Mouse (Mus musculus): ENCODE results near the gene Pcbp4.
A peak's percentile ranks its signal among the peaks of the same experiment; 100 is the strongest.

Gene Pcbp4

DNA sequence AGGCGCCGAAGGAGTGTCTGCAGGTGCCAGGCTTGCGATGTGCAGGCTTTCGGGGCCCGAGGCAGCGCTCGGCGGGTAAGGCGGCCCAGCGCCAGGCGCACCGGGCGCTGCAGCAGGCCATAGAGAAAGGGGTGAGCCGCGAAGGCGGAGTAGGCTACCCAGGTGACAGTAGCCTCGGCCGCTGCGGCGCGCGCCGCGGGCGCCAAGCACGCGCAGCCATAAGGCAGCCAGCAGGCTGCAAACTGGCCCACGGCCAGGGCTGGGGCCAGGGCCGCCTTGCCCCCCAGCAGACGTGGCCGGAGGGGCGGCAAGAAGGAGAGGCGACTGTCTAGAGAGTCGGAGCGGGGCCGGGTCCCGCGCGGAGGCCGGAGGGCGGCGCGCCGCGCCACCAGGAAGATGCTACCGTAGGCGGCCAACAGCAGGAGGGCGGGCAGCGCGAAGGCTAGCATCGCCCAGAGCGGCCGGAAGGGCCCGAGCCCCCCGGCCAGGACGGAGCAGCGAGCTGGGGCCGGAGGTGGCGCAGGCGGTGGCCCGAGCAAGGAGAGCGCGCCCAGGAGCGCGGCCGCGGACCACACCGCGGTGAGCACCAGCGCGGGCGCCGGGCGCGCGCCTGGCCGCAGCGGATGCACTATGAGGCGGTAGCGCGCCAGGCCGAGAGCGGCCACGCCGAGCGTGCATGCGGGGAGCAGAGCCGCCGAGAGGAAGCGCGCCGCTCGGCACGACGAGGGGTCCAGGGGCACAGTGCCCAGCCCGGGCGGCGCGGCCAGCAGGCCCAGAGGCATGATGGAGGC, 11.9 kb downstream of the Pcbp4 start:
- DNase-seq (ENCODE audit: low spot score): no peak

GRCm38 (mm10) chr9:106465571-106466200, 12.6 kb downstream of the Pcbp4 start, which contains the start of gene Gpr62:
Gene Gpr62 (minus strand): TSS chr9:106465938.
- DNase-seq (ENCODE audit: low spot score): no peak

GRCm38 (mm10) chr9:106466721-106467120, 13.6 kb downstream of the Pcbp4 start:
- no peak for DNase-seq (ENCODE audit: low spot score)

- DNase-seq (ENCODE audit: low spot score): no peak
Measured at GRCm38 (mm10) chr9:106467746-106468145, 14.7 kb downstream of the Pcbp4 start.

DNA sequence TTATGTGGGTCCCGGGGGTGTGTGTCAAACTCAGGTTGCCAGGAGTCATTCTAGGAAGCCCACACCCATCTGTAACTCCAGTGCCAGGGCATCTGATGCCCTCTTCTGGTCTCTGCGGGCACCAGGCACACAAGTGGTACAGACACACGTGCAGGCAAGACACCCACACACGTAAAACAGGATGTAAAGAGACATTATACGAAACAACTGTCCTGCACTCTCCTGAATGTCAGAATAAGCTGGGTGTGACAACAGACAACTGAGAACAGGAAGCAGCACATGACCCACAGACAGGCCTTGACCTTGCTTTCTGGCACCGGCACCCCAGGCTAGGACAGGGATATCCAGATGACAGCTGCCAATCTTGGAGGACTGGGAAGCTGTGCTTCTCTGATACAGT, 16.2 kb downstream of the Pcbp4 start:
- no peak for DNase-seq (ENCODE audit: low spot score)

- DNase-seq (ENCODE audit: low spot score): no peak
Measured at GRCm38 (mm10) chr9:106469776-106470175, 16.7 kb downstream of the Pcbp4 start.

DNA sequence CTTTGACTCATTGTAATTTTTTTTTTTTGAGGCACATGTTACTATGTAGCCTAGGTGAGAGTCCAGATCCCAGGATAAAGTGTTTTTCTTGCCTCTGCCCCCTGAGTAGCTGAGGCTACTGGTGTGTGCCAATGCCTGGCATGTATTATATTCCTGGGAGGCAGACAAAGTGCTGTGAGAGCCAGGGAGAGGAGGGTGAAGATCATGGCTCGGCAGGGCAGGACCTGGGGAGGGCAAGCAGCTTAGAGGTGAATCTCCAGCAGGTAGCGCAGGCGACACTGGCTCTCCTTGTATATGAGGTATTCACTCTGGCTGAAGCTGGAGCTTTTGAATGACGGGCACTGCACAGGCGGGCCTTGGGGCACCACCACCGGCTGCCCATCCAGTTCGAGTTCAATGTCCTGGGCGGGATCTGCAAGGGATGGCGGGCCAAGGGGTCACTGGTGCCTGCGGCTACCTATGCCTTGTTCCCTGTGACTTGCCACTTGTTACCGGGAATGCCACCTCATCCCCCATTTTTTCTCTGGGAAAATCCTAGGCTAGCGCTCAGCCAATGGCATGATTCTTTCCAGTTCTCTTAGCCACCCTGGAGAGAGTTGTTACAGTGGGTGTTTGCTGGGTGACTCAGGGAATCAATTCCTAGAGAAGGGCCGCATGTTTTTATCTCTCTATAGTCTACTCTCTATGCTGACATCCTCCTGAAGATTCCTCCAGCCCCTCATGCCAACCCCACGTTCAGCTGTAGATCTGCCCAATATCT, 18.1 kb downstream of the Pcbp4 start:
- no peak for DNase-seq (ENCODE audit: low spot score)

DNA sequence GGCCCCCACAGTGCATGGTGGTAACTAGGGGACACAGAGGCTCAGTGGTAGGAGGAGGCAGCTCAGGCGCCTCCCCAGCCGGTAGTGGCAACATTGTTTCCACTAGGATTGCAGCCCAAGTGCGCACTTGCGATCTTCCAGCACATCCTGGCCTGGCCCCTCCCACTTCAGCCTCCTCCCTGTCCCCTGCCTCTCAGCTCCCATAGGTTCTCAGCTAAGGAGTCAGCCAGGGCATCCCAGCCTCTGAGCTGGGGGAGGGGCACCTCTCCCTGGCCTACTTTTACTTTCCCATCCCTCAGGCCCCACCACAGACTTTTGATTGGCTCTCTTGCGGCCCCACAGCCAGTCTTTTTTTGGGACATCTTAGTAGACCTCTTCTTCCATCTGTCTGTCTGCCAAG, 18.8 kb downstream of the Pcbp4 start:
- DNase-seq (ENCODE audit: low spot score): no peak

DNA sequence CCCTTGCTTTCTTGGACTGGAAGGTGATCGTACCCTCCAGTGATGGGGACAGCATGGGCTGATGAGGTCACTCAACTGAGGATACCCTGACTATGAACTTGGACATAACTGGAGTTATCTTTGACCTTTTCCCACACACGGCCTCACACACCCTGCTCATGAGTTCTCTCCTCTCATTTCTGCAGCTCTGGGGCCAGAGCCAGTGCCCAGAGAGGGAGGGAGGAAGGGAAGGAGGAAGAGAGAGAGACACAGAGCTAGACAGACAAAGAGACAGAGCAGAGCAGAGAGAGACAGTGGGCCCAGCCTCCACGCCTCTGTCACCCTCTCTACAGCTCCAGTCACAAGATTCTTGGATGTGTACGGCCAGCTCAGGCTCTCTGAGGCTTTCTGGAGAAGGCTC, 19.2 kb downstream of the Pcbp4 start:
- DNase-seq (ENCODE audit: low spot score): no peak

DNA sequence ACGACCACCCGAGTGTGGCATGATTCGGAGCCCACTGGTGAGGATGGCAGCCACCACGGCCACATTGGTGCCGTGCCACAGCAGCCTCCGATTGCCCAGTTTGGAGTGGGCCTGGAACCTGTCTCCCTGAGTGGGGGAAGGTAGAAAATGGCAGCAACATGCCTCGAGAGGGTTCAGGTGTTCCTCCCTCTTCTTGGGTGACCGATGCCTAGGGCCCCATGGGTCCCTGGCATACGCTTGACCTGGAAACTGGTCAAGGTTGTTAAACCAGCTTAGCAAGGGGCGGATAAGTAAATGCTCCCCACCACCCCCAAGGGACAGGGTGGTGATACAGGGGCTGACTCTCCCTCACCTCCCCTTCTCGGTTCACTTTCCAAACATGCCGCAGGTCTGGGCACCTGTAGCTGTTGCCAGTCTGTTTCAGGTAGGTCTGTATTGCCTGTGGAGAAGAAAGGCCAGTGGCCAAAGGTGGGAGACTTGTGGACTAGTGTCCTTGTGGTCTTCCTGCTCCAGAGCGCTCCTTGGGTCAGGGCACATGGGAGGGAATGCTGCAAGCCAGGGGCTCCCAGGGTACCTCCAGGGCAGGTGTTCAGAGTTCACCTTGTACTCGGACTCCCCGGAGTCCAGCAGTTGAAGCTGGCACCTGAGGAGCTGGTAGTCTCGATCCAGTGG, 20.1 kb downstream of the Pcbp4 start:
- no peak for DNase-seq (ENCODE audit: low spot score)

- DNase-seq (ENCODE audit: low spot score): no peak
Measured at GRCm38 (mm10) chr9:106473753-106474105, 20.6 kb downstream of the Pcbp4 start.

DNA sequence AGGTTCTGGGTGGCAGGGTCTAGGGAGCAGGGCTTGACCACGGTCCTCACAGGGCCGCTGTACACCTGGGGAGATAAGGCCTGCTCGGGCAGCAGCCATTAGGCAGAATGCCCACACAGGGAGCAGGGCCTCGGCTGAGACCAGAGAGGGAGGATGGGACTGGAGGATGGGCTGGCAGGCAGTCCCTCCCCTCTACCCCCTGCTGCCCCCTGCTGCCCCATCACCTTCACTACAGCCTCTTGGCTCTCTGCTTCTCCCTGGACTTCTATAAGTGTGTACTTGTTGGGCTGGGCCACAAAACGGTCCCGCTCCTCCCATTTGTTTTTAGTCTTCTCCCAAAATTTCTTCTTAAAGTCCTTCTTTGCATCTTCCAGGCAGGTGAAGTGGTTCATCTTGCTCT, 21.4 kb downstream of the Pcbp4 start:
- peak; percentile 64 for DNase-seq (ENCODE audit: low spot score)

- DNase-seq (ENCODE audit: low spot score): no peak
Measured at GRCm38 (mm10) chr9:106475046-106475445, 22.0 kb downstream of the Pcbp4 start.

DNA sequence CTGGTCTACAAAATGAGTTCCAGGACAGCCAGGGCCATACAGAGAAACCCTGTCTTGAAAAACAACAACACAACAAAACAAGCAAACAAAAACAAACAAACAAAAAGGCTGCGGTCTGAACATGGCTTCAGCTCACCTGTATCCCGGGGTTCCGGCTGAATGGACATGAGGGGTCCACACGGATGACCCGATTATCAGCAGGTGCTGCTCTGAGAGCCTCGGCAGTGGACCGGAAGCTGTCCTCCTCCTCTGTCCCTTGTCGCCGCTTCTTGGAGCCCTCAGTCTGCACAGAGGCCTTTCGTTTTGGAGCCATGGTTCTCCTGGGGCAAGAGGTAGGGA, 22.5 kb downstream of the Pcbp4 start, which contains the start of gene Rrp9:
Gene Rrp9 (plus strand): TSS at position 301 of the 339 bp plus-strand sequence.
- DNase-seq (ENCODE audit: low spot score): no peak

GRCm38 (mm10) chr9:106476002-106476923, 23.2 kb downstream of the Pcbp4 start:
- no peak for DNase-seq (ENCODE audit: low spot score)

GRCm38 (mm10) chr9:106476924-106477484, 23.9 kb downstream of the Pcbp4 start, which contains the start of gene Parp3:
Gene Parp3 (minus strand): TSS chr9:106476949.
- DNase-seq (ENCODE audit: low spot score): peak; percentile 99

GRCm38 (mm10) chr9:106477649-106478048, 24.6 kb downstream of the Pcbp4 start:
- no peak for DNase-seq (ENCODE audit: low spot score)

DNA sequence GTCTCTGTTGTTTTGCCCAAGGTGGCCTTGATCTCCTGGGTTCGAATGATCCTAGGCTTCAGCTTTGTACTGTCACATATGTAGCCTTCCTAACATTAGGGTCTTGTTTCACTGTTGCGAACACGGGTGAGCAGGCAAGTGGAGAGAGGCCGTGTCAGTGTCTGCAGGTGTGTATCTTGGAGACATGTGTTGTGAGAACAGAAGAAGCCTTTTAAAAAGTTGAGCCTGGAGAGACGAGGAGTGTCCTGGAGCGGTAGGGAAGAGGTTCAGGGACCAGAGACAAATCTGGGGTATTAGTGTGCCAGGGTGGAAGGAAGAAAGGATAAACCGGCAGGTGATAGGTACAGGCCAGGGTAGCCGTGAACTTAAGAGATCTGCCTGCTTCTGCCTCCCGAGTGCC, 25.0 kb downstream of the Pcbp4 start:
- no peak for DNase-seq (ENCODE audit: low spot score)

- no peak for DNase-seq (ENCODE audit: low spot score)
Measured at GRCm38 (mm10) chr9:106480541-106480940, 27.4 kb downstream of the Pcbp4 start.

DNA sequence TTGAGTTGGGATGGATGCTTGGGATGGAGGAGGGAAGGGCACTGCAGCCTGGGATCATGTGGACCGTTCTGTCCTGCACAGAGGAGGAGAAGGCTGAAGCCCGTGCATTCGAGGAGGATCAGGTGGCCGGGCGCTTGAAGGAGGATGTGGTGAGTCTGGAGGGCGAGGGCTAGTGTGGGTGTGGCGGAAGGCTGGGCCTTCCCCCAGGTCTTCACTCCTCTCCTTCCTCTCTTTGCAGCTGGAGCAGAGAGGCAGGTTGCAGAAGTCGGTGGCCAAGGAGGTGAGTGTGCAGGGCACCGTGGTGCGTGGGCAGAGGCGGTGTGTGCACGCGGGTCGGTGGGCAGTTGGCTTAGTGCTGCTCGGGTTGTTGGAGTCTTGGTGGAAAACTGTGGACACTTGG, 28.0 kb downstream of the Pcbp4 start:
- no peak for DNase-seq (ENCODE audit: low spot score)

GRCm38 (mm10) chr9:106481676-106482075, 28.6 kb downstream of the Pcbp4 start:
- DNase-seq (ENCODE audit: low spot score): no peak

Data from c-Kit-positive CD71-positive TER-119-positive erythroid progenitor cells, embryonic 14.5 days (primary cell).